27 mouse cellular contexts compared by ENCODE assay signal in genomic region chr17:9223097-9223496, GRCm38 (mm10).
DNase-seq lines count a peak whose midpoint lies in the region; ATAC-seq and TF ChIP-seq lines count a peak whose summit lies in the region.
"Had no signal": no experiment of that assay in that cellular context is flagged by ENCODE, and none has a peak within 500 bp of the region (broad histone marks: within the 10 kb centered on the region; RNA-seq: fewer than 3 reads in every experiment).

No protein-coding gene starts in this region.

- H3K4me2 ChIP-seq in forebrain, embryonic 14.5 days (ENCODE audit: low read length): no peak overlapping the region
- no peak overlapping the region for H3K4me2 ChIP-seq in forebrain, embryonic 12.5 days
- H3K4me2 ChIP-seq in hindbrain, postnatal 0 days (ENCODE audit: low read depth, low read length): no peak overlapping the region
- no peak overlapping the region for H3K4me2 ChIP-seq in hindbrain, embryonic 12.5 days (replicated peaks)
- H3K4me2 ChIP-seq in midbrain, postnatal 0 days (ENCODE audit: low read depth, low read length, poor library complexity, severe bottlenecking): no peak overlapping the region
- H3K4me2 ChIP-seq in midbrain, embryonic 11.5 days: no peak overlapping the region
- H3K4me2 ChIP-seq: embryonic facial prominence, embryonic 13.5 days; forebrain, embryonic 15.5 days; heart, embryonic 12.5 days; heart, embryonic 15.5 days; hindbrain, embryonic 14.5 days had no signal

- WGBS in forebrain, embryonic 14.5 days: 75% methylated on average over 4 of the region's 4 CpGs
- WGBS in forebrain, embryonic 12.5 days: 78% methylated on average over 4 of the region's 4 CpGs
- 68% methylated on average over 4 of the region's 4 CpGs for WGBS in hindbrain, postnatal 0 days
- 90% methylated on average over 4 of the region's 4 CpGs for WGBS in hindbrain, embryonic 12.5 days
- 68% methylated on average over 4 of the region's 4 CpGs for WGBS in midbrain, postnatal 0 days
- 88% methylated on average over 4 of the region's 4 CpGs for WGBS in midbrain, embryonic 11.5 days

- no peaks in the 10 kb centered on the region for H3K36me3 ChIP-seq in forebrain, embryonic 14.5 days (ENCODE audit: control insufficient read depth, insufficient read depth, low read length)
- H3K36me3 ChIP-seq in forebrain, embryonic 12.5 days (replicated peaks): no peaks in the 10 kb centered on the region
- H3K36me3 ChIP-seq in hindbrain, postnatal 0 days (ENCODE audit: insufficient read depth, low read length): no peaks in the 10 kb centered on the region
- H3K36me3 ChIP-seq in hindbrain, embryonic 12.5 days: no peaks in the 10 kb centered on the region
- no peaks in the 10 kb centered on the region for H3K36me3 ChIP-seq in midbrain, postnatal 0 days (ENCODE audit: insufficient read depth, low read length)
- H3K36me3 ChIP-seq in midbrain, embryonic 11.5 days (ENCODE audit: control insufficient read depth, insufficient read depth, low read length): no peaks in the 10 kb centered on the region
- H3K36me3 ChIP-seq: embryonic facial prominence, embryonic 10.5 days; embryonic facial prominence, embryonic 13.5 days; forebrain, embryonic 15.5 days; heart, embryonic 12.5 days; heart, embryonic 15.5 days; hindbrain, embryonic 10.5 days had no signal

- ATAC-seq in forebrain, embryonic 14.5 days: no peak
- no peak for ATAC-seq in forebrain, embryonic 12.5 days (ENCODE audit: low FRiP score)
- no peak for ATAC-seq in hindbrain, postnatal 0 days
- no peak for ATAC-seq in hindbrain, embryonic 12.5 days (ENCODE audit: low FRiP score)
- ATAC-seq in midbrain, postnatal 0 days (ENCODE audit: low FRiP score): no peak
- ATAC-seq in midbrain, embryonic 11.5 days (ENCODE audit: low FRiP score): no peak
- ATAC-seq: activated CD4-positive, CD25-positive, alpha-beta regulatory T cell, adult 4 months; forebrain, embryonic 15.5 days had no signal

- TF ChIP-seq CTCF in hindbrain, postnatal 0 days (IDR thresholded peaks at IDR 0.05; ENCODE audit: low read depth): no peak
- no peak for TF ChIP-seq CTCF in midbrain, postnatal 0 days (IDR thresholded peaks at IDR 0.05)

- H3K9ac ChIP-seq in forebrain, embryonic 14.5 days (ENCODE audit: low read length): no peak overlapping the region
- no peak overlapping the region for H3K9ac ChIP-seq in forebrain, embryonic 12.5 days
- H3K9ac ChIP-seq in hindbrain, postnatal 0 days (replicated peaks; ENCODE audit: low read length): no peak overlapping the region
- no peak overlapping the region for H3K9ac ChIP-seq in hindbrain, embryonic 12.5 days
- no peak overlapping the region for H3K9ac ChIP-seq in midbrain, postnatal 0 days (replicated peaks; ENCODE audit: low read length, poor library complexity, severe bottlenecking)
- H3K9ac ChIP-seq in midbrain, embryonic 11.5 days (ENCODE audit: low read length): no peak overlapping the region
- H3K9ac ChIP-seq: embryonic facial prominence, embryonic 13.5 days; forebrain, embryonic 15.5 days; heart, embryonic 12.5 days; heart, embryonic 15.5 days; hindbrain, embryonic 14.5 days had no signal

- no peaks in the 10 kb centered on the region for H3K4me1 ChIP-seq in forebrain, embryonic 14.5 days (ENCODE audit: control insufficient read depth, insufficient read depth, low read length)
- 0 out of 2 replicates have a peak, but pooled peaks cover 3% of the 10 kb centered on the region for H3K4me1 ChIP-seq in forebrain, embryonic 12.5 days
- H3K4me1 ChIP-seq in hindbrain, postnatal 0 days (ENCODE audit: insufficient read depth, low read length): no peaks in the 10 kb centered on the region
- H3K4me1 ChIP-seq in hindbrain, embryonic 12.5 days: peaks cover 3% of the 10 kb centered on the region; the same call in 1 of the 2 replicates
- H3K4me1 ChIP-seq in midbrain, postnatal 0 days (ENCODE audit: insufficient read depth, low read length): no peaks in the 10 kb centered on the region
- no peaks in the 10 kb centered on the region for H3K4me1 ChIP-seq in midbrain, embryonic 11.5 days (ENCODE audit: control insufficient read depth, insufficient read depth, low read length)
- H3K4me1 ChIP-seq: forebrain, embryonic 15.5 days; heart, embryonic 12.5 days; heart, embryonic 15.5 days had no signal

- no peaks in the 10 kb centered on the region for H3K27me3 ChIP-seq in forebrain, embryonic 14.5 days (replicated peaks; ENCODE audit: control insufficient read depth, insufficient read depth, low read length)
- H3K27me3 ChIP-seq in forebrain, embryonic 12.5 days: no peaks in the 10 kb centered on the region
- H3K27me3 ChIP-seq in hindbrain, postnatal 0 days (ENCODE audit: insufficient read depth, low read length): no peaks in the 10 kb centered on the region
- no peaks in the 10 kb centered on the region for H3K27me3 ChIP-seq in hindbrain, embryonic 12.5 days
- H3K27me3 ChIP-seq in midbrain, postnatal 0 days (ENCODE audit: insufficient read depth, low read length): no peaks in the 10 kb centered on the region
- H3K27me3 ChIP-seq in midbrain, embryonic 11.5 days (ENCODE audit: control insufficient read depth, insufficient read depth, low read length): no peaks in the 10 kb centered on the region
- H3K27me3 ChIP-seq: forebrain, embryonic 15.5 days; heart, embryonic 12.5 days; heart, embryonic 15.5 days had no signal

- no peak overlapping the region for H3K27ac ChIP-seq in forebrain, embryonic 14.5 days (ENCODE audit: low read depth, low read length)
- no peak overlapping the region for H3K27ac ChIP-seq in forebrain, embryonic 12.5 days
- H3K27ac ChIP-seq in hindbrain, postnatal 0 days: no peak overlapping the region
- H3K27ac ChIP-seq in hindbrain, embryonic 12.5 days: no peak overlapping the region
- H3K27ac ChIP-seq in midbrain, postnatal 0 days (ENCODE audit: low read depth, low read length): no peak overlapping the region
- H3K27ac ChIP-seq in midbrain, embryonic 11.5 days (ENCODE audit: low read depth, low read length): no peak overlapping the region
- H3K27ac ChIP-seq: embryonic facial prominence, embryonic 10.5 days; embryonic facial prominence, embryonic 13.5 days; heart, embryonic 15.5 days; hindbrain, embryonic 10.5 days; hindbrain, embryonic 14.5 days had no signal

- peak; percentile 41 for DNase-seq in forebrain, embryonic 14.5 days (ENCODE audit: low spot score)
- DNase-seq in hindbrain, postnatal 0 days (ENCODE audit: low spot score): peak; percentile 40
- DNase-seq in midbrain, postnatal 0 days (ENCODE audit: low spot score): peak; percentile 42
- DNase-seq in midbrain, embryonic 11.5 days (ENCODE audit: low spot score, missing footprints): no peak
- DNase-seq in thymus, postnatal 10 days (ENCODE audit: low spot score in 2 of 2): no peak
- DNase-seq: adrenal gland, adult 8-10 months; adrenal gland, postnatal 25 days; cerebellum, adult 11-12 months; cerebellum, adult 8-10 months; cerebellum, postnatal 10 days; cerebellum, postnatal 36 days; embryo, embryonic 11 days; gastrocnemius, postnatal 10 days; gastrocnemius, postnatal 36 days; heart, postnatal 10 days; heart, postnatal 36 days had no signal

- H3K9me3 ChIP-seq in forebrain, embryonic 14.5 days (replicated peaks; ENCODE audit: control insufficient read depth, low read length): no peaks in the 10 kb centered on the region
- no peaks in the 10 kb centered on the region for H3K9me3 ChIP-seq in forebrain, embryonic 12.5 days
- no peaks in the 10 kb centered on the region for H3K9me3 ChIP-seq in hindbrain, postnatal 0 days (ENCODE audit: low read length)
- H3K9me3 ChIP-seq in hindbrain, embryonic 12.5 days (replicated peaks): no peaks in the 10 kb centered on the region
- H3K9me3 ChIP-seq in midbrain, postnatal 0 days (ENCODE audit: low read length): no peaks in the 10 kb centered on the region
- H3K9me3 ChIP-seq in midbrain, embryonic 11.5 days (ENCODE audit: control insufficient read depth, low read length): no peaks in the 10 kb centered on the region
- H3K9me3 ChIP-seq: embryonic facial prominence, embryonic 10.5 days; embryonic facial prominence, embryonic 13.5 days; forebrain, embryonic 15.5 days; heart, embryonic 12.5 days; heart, embryonic 15.5 days; hindbrain, embryonic 10.5 days had no signal

- no peak overlapping the region for H3K4me3 ChIP-seq in forebrain, embryonic 14.5 days (ENCODE audit: low read depth, low read length)
- H3K4me3 ChIP-seq in forebrain, embryonic 12.5 days (replicated peaks): no peak overlapping the region
- no peak overlapping the region for H3K4me3 ChIP-seq in hindbrain, postnatal 0 days (ENCODE audit: low read length)
- H3K4me3 ChIP-seq in hindbrain, embryonic 12.5 days: no peak overlapping the region
- no peak overlapping the region for H3K4me3 ChIP-seq in midbrain, postnatal 0 days (ENCODE audit: low read depth, low read length)
- no peak overlapping the region for H3K4me3 ChIP-seq in midbrain, embryonic 11.5 days (ENCODE audit: low read depth, low read length)
- H3K4me3 ChIP-seq: embryonic facial prominence, embryonic 10.5 days; embryonic facial prominence, embryonic 13.5 days; erythroblast, embryonic 14.5 days; forebrain, embryonic 15.5 days; heart, embryonic 12.5 days; heart, embryonic 15.5 days; hindbrain, embryonic 10.5 days had no signal

Comparison
In these comparisons a context has a peak if more than half of its experiments do, and no peak if none do; other contexts are left out.
1. DNase-seq: peak in forebrain, embryonic 14.5 days (single experiment), hindbrain, postnatal 0 days (single experiment) and midbrain, postnatal 0 days (single experiment); none in midbrain, embryonic 11.5 days (single experiment) and thymus, postnatal 10 days (0 of 2).